14 mouse cellular contexts compared by ENCODE assay signal in genomic region chr5:117505769-117506168, GRCm38 (mm10).
DNase-seq lines count a peak whose midpoint lies in the region; ATAC-seq and TF ChIP-seq lines count a peak whose summit lies in the region.
"Had no signal": no experiment of that assay in that cellular context is flagged by ENCODE, and none has a peak within 500 bp of the region (broad histone marks: within the 10 kb centered on the region; RNA-seq: fewer than 3 reads in every experiment).

No protein-coding gene starts in this region.

- no peak overlapping the region for H3K4me3 ChIP-seq in layer of hippocampus, adult 2 months
- no peak overlapping the region for H3K4me3 ChIP-seq in intestine, embryonic 16.5 days (ENCODE audit: low read length)
- H3K4me3 ChIP-seq: embryonic facial prominence, embryonic 15.5 days; erythroblast, embryonic 14.5 days; forebrain, embryonic 10.5 days; gastrocnemius, adult 2 months; heart, embryonic 10.5 days had no signal

- H3K27ac ChIP-seq in layer of hippocampus, adult 2 months = peak overlapping the region; percentile 55; the same call in 1 of the 2 replicates
- no peak overlapping the region for H3K27ac ChIP-seq in intestine, embryonic 16.5 days (ENCODE audit: low read length)
- H3K27ac ChIP-seq: embryonic facial prominence, embryonic 15.5 days; forebrain, embryonic 10.5 days; gastrocnemius, adult 2 months; heart, embryonic 10.5 days; hindbrain, embryonic 14.5 days had no signal

- H3K9ac ChIP-seq in intestine, embryonic 16.5 days (ENCODE audit: low read depth, low read length) = no peak overlapping the region
- H3K9ac ChIP-seq: embryonic facial prominence, embryonic 15.5 days; hindbrain, embryonic 14.5 days had no signal

- 0 out of 2 replicates have a peak, but pooled peaks have one; percentile 9 for ATAC-seq in granulocyte monocyte progenitor cell, adult 5-6 weeks (replicated peaks; ENCODE audit: poor library complexity, severe bottlenecking)
- ATAC-seq in intestine, embryonic 16.5 days = peak; percentile 54
- ATAC-seq: forebrain, embryonic 16.5 days had no signal

- TF ChIP-seq CTCF in layer of hippocampus, adult 2 months (conservative IDR thresholded peaks at IDR 0.05) = no peak

- H3K27me3 ChIP-seq in intestine, embryonic 16.5 days (replicated peaks; ENCODE audit: control insufficient read depth, insufficient read depth, low read length) = no peaks in the 10 kb centered on the region

- 0 out of 2 replicates have a peak, but pooled peaks cover 3% of the 10 kb centered on the region for H3K9me3 ChIP-seq in intestine, embryonic 16.5 days (ENCODE audit: control insufficient read depth, low read length)
- H3K9me3 ChIP-seq: embryonic facial prominence, embryonic 15.5 days; forebrain, embryonic 10.5 days; heart, embryonic 10.5 days had no signal

- H3K4me2 ChIP-seq in intestine, embryonic 16.5 days (ENCODE audit: low read depth, low read length) = no peak overlapping the region; the same call in 1 of the 2 replicates
- H3K4me2 ChIP-seq: embryonic facial prominence, embryonic 15.5 days; hindbrain, embryonic 14.5 days had no signal

- no peak for DNase-seq in layer of hippocampus, adult 2 months (ENCODE audit: low spot score in 2 of 2)
- no peak for DNase-seq in layer of hippocampus, adult 9-10 months (ENCODE audit: low spot score)
- peak; percentile 31 for DNase-seq in telencephalon, adult 2 months (ENCODE audit: low read depth, low spot score)
- no peak for DNase-seq in layer of hippocampus, postnatal 25 days (ENCODE audit: extremely low spot score in 1 of 2, low spot score in 1 of 2)
- DNase-seq in urinary bladder, adult 2 months (ENCODE audit: low spot score) = no peak

- H3K4me1 ChIP-seq in intestine, embryonic 16.5 days (ENCODE audit: control insufficient read depth, insufficient read depth, low read length) = peaks cover 3% of the 10 kb centered on the region; the same call in 1 of the 2 replicates

- WGBS in intestine, embryonic 16.5 days = 65% methylated on average over 7 of the region's 7 CpGs

- no peaks in the 10 kb centered on the region for H3K36me3 ChIP-seq in intestine, embryonic 16.5 days (ENCODE audit: control insufficient read depth, insufficient read depth, low read length)
- H3K36me3 ChIP-seq: embryonic facial prominence, embryonic 15.5 days; forebrain, embryonic 10.5 days; heart, embryonic 10.5 days had no signal
